Mouse (Mus musculus): Measurements from ENCODE around the gene Tmem252. TPM values are rescaled to one million over a fixed set of nuclear protein-coding genes. Genes with fewer than 3 reads are reported as not detected.
"Not testable (repeated sequence)": the region's sequence is repeated elsewhere in the genome, so short reads cannot be mapped to it uniquely, and the experiment has no call there.

Gene Tmem252
- polyA plus RNA-seq, 1 experiment from 2014 or later = 3.8 TPM

GRCm38 (mm10) chr19:24697946-24698345 is 24.1 kb downstream of the Tmem252 start:
- no peaks in the 10 kb centered on the region for H3K27me3 ChIP-seq (replicated peaks; ENCODE audit: control insufficient read depth, insufficient read depth, low read length)
- 85% methylated on average over 1 of the region's 1 CpGs for WGBS
- no peak overlapping the region for H3K4me2 ChIP-seq (ENCODE audit: low read depth, low read length)
- no peaks in the 10 kb centered on the region for H3K9me3 ChIP-seq (ENCODE audit: control insufficient read depth, low read length)
- no peak overlapping the region for H3K9ac ChIP-seq (ENCODE audit: low read depth, low read length)
- no peak for ATAC-seq
- H3K4me1 ChIP-seq (ENCODE audit: control insufficient read depth, insufficient read depth, low read length) = peaks cover 2% of the 10 kb centered on the region; the same call in 1 of the 2 replicates
- H3K36me3 ChIP-seq (ENCODE audit: control insufficient read depth, insufficient read depth, low read length) = no peaks in the 10 kb centered on the region
- H3K27ac ChIP-seq (ENCODE audit: low read length) = no peak overlapping the region
- no peak overlapping the region for H3K4me3 ChIP-seq (ENCODE audit: low read length)

- ATAC-seq = no peak
- WGBS = 47% methylated on average over 5 of the region's 5 CpGs
Observed at GRCm38 (mm10) chr19:24698651-24699050, 24.8 kb downstream of the Tmem252 start.

GRCm38 (mm10) chr19:24699196-24699595 is 25.4 kb downstream of the Tmem252 start:
- H3K27ac ChIP-seq (ENCODE audit: low read length) = no peak overlapping the region
- WGBS = 70% methylated on average over 3 of the region's 3 CpGs
- H3K36me3 ChIP-seq (ENCODE audit: control insufficient read depth, insufficient read depth, low read length) = no peaks in the 10 kb centered on the region
- no peaks in the 10 kb centered on the region for H3K9me3 ChIP-seq (ENCODE audit: control insufficient read depth, low read length)
- no peak overlapping the region for H3K4me2 ChIP-seq (ENCODE audit: low read depth, low read length)
- no peak overlapping the region for H3K4me3 ChIP-seq (ENCODE audit: low read length)
- peaks cover 2% of the 10 kb centered on the region; the same call in 1 of the 2 replicates for H3K4me1 ChIP-seq (ENCODE audit: control insufficient read depth, insufficient read depth, low read length)
- no peaks in the 10 kb centered on the region for H3K27me3 ChIP-seq (replicated peaks; ENCODE audit: control insufficient read depth, insufficient read depth, low read length)
- no peak for ATAC-seq
- no peak overlapping the region for H3K9ac ChIP-seq (ENCODE audit: low read depth, low read length)

More at GRCm38 (mm10) chr19:24698651-24699050, 24.8 kb downstream of the Tmem252 start:
- Histone ChIP-seq H3K27ac (ENCODE audit: low read length) (0 out of 2 replicates have a peak overlapping the region, but pooled peaks have one; percentile 23), H3K27me3 (replicated peaks; ENCODE audit: control insufficient read depth, insufficient read depth, low read length) (no peaks in the 10 kb centered on the region), H3K4me3 (ENCODE audit: low read length) (no peak overlapping the region), H3K9ac (ENCODE audit: low read depth, low read length) (no peak overlapping the region), H3K4me1 (ENCODE audit: control insufficient read depth, insufficient read depth, low read length) (peaks cover 2% of the 10 kb centered on the region; the same call in 1 of the 2 replicates), H3K9me3 (ENCODE audit: control insufficient read depth, low read length) (no peaks in the 10 kb centered on the region), H3K36me3 (ENCODE audit: control insufficient read depth, insufficient read depth, low read length) (no peaks in the 10 kb centered on the region), H3K4me2 (ENCODE audit: low read depth, low read length) (no peak overlapping the region)

DNA sequence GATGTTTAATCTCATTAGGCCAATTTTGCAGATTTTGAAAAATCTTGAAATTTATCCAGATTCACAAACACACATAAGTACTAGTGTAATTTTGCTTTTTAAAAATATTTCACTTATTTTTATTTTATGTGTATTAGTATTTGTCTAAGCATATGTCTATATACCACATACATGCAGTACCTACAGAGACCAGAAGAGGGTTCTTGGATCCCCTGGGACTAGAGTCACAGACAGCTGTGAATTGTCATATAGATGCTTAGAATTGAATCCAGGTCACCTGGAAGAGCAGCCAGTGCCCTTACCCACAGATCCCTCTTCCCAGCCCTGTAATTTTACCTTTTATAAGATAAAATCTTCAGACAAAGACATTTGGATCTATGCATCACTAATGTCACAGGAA is 26.1 kb downstream of the Tmem252 start:
- Histone ChIP-seq H3K4me2 (ENCODE audit: low read depth, low read length) (no peak overlapping the region), H3K9me3 (ENCODE audit: control insufficient read depth, low read length) (no peaks in the 10 kb centered on the region), H3K9ac (ENCODE audit: low read depth, low read length) (no peak overlapping the region), H3K4me3 (ENCODE audit: low read length) (no peak overlapping the region), H3K27ac (ENCODE audit: low read length) (no peak overlapping the region), H3K36me3 (ENCODE audit: control insufficient read depth, insufficient read depth, low read length) (no peaks in the 10 kb centered on the region), H3K4me1 (ENCODE audit: control insufficient read depth, insufficient read depth, low read length) (peaks cover 6% of the 10 kb centered on the region; the same call in 1 of the 2 replicates), H3K27me3 (replicated peaks; ENCODE audit: control insufficient read depth, insufficient read depth, low read length) (no peaks in the 10 kb centered on the region)
- no peak for ATAC-seq

DNA sequence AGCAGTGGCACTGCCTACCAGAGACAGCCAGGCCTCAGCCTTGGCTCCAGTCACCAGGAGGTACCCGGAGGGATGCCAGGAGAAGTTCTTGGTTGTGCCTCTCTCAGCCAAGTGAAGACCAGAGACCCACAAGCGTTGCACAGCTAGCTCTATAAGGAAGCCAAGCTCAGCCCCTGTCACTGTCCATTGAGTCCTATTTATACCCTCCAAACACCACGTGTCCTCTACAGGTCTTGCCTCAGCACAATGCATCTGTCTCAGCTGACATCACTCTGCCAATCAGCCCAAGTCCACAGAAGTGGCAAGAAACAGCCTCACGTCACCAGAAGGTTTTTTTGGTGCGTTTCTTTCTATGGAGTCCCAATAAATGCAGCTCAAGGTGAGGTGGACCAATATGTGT is 26.9 kb downstream of the Tmem252 start:
- no peak overlapping the region for H3K4me3 ChIP-seq (ENCODE audit: low read length)
- peaks cover 7% of the 10 kb centered on the region; the same call in 1 of the 2 replicates for H3K4me1 ChIP-seq (ENCODE audit: control insufficient read depth, insufficient read depth, low read length)
- H3K9me3 ChIP-seq (ENCODE audit: control insufficient read depth, low read length) = no peaks in the 10 kb centered on the region
- no peak overlapping the region for H3K9ac ChIP-seq (ENCODE audit: low read depth, low read length)
- no peak overlapping the region for H3K27ac ChIP-seq (ENCODE audit: low read length)
- no peak overlapping the region for H3K4me2 ChIP-seq (ENCODE audit: low read depth, low read length)
- ATAC-seq = no peak
- no peaks in the 10 kb centered on the region for H3K36me3 ChIP-seq (ENCODE audit: control insufficient read depth, insufficient read depth, low read length)
- no peaks in the 10 kb centered on the region for H3K27me3 ChIP-seq (replicated peaks; ENCODE audit: control insufficient read depth, insufficient read depth, low read length)
- 83% methylated on average over 5 of the region's 5 CpGs for WGBS

- H3K9ac ChIP-seq (ENCODE audit: low read depth, low read length) = no peak overlapping the region
- H3K9me3 ChIP-seq (ENCODE audit: control insufficient read depth, low read length) = no peaks in the 10 kb centered on the region
- H3K4me1 ChIP-seq (ENCODE audit: control insufficient read depth, insufficient read depth, low read length) = peaks cover 17% of the 10 kb centered on the region; the same call in 1 of the 2 replicates
- H3K4me3 ChIP-seq (ENCODE audit: low read length) = no peak overlapping the region
- 70% methylated on average over 8 of the region's 8 CpGs for WGBS
- H3K36me3 ChIP-seq (ENCODE audit: control insufficient read depth, insufficient read depth, low read length) = no peaks in the 10 kb centered on the region
- H3K27me3 ChIP-seq (replicated peaks; ENCODE audit: control insufficient read depth, insufficient read depth, low read length) = no peaks in the 10 kb centered on the region
- no peak overlapping the region for H3K27ac ChIP-seq (ENCODE audit: low read length)
- H3K4me2 ChIP-seq (ENCODE audit: low read depth, low read length) = no peak overlapping the region
- no peak for ATAC-seq
Observed at GRCm38 (mm10) chr19:24701716-24702115, 27.9 kb downstream of the Tmem252 start.

DNA sequence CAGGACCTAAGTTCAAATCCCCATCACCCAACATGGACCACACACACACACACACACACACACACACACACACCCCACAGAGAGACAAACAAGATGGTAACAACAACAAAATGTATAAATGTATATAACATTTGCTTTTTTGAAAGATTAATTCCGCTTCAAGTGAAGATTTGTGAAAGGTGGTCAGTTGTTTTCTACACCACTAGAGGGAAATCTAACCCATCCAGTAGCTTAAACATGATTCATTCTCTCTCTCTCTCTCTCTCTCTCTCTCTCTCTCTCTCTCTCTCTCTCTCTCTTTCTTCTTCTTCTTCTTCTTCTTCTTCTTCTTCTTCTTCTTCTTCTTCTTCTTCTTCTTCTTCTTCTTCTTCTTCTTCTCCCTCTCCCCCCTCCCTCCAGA is 29.4 kb downstream of the Tmem252 start:
- ATAC-seq; H3K27me3 ChIP-seq (replicated peaks; ENCODE audit: control insufficient read depth, insufficient read depth, low read length); H3K4me3 ChIP-seq (ENCODE audit: low read length); H3K9me3 ChIP-seq (ENCODE audit: control insufficient read depth, low read length); H3K9ac ChIP-seq (ENCODE audit: low read depth, low read length); H3K36me3 ChIP-seq (ENCODE audit: control insufficient read depth, insufficient read depth, low read length); H3K27ac ChIP-seq (ENCODE audit: low read length); H3K4me2 ChIP-seq (ENCODE audit: low read depth, low read length): not testable (repeated sequence)
- WGBS = 71% methylated on average over 1 of the region's 1 CpGs
- H3K4me1 ChIP-seq (ENCODE audit: control insufficient read depth, insufficient read depth, low read length) = peaks cover 22% of the 10 kb centered on the region; the same call in 1 of the 2 replicates

DNA sequence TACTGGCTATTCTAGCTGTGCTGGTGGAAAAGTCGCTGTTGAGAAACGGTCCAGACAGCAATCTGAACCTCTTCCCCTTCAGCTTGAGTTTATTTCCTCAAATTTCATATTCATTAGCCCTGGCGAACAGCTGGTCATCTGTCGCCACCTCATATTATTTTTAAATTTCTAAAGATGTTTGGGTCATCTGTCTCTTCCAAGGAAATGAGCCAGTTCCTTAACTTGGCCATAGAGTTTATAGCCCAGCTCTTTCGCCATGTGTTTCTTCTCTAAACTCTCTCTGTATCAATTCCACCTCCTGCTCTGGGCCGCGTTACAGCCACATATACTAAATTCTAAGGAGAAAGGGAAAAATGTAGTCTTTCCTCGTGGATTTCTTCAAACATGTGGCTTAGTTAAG is 29.9 kb downstream of the Tmem252 start:
- Histone ChIP-seq H3K9ac (ENCODE audit: low read depth, low read length) (no peak overlapping the region), H3K4me1 (ENCODE audit: control insufficient read depth, insufficient read depth, low read length) (peaks cover 22% of the 10 kb centered on the region; the same call in 1 of the 2 replicates), H3K4me2 (ENCODE audit: low read depth, low read length) (no peak overlapping the region), H3K9me3 (ENCODE audit: control insufficient read depth, low read length) (no peaks in the 10 kb centered on the region), H3K4me3 (ENCODE audit: low read length) (no peak overlapping the region), H3K27me3 (replicated peaks; ENCODE audit: control insufficient read depth, insufficient read depth, low read length) (no peaks in the 10 kb centered on the region), H3K36me3 (ENCODE audit: control insufficient read depth, insufficient read depth, low read length) (no peaks in the 10 kb centered on the region), H3K27ac (ENCODE audit: low read length) (no peak overlapping the region)
- ATAC-seq = no peak
- WGBS = 49% methylated on average over 8 of the region's 8 CpGs

- Histone ChIP-seq H3K27ac (ENCODE audit: low read length) (no peak overlapping the region), H3K36me3 (ENCODE audit: control insufficient read depth, insufficient read depth, low read length) (no peaks in the 10 kb centered on the region), H3K4me1 (ENCODE audit: control insufficient read depth, insufficient read depth, low read length) (peaks cover 20% of the 10 kb centered on the region; the same call in 1 of the 2 replicates), H3K9me3 (ENCODE audit: control insufficient read depth, low read length) (no peaks in the 10 kb centered on the region), H3K4me2 (ENCODE audit: low read depth, low read length) (no peak overlapping the region), H3K27me3 (replicated peaks; ENCODE audit: control insufficient read depth, insufficient read depth, low read length) (no peaks in the 10 kb centered on the region), H3K4me3 (ENCODE audit: low read length) (no peak overlapping the region), H3K9ac (ENCODE audit: low read depth, low read length) (no peak overlapping the region)
- 71% methylated on average over 2 of the region's 2 CpGs for WGBS
- ATAC-seq = no peak
Observed at GRCm38 (mm10) chr19:24704326-24704725, 30.5 kb downstream of the Tmem252 start.

GRCm38 (mm10) chr19:24705395-24705794 is 31.6 kb downstream of the Tmem252 start:
- ATAC-seq = no peak; the same call in 1 of the 2 replicates
- Histone ChIP-seq H3K4me3 (ENCODE audit: low read length) (no peak overlapping the region), H3K27me3 (replicated peaks; ENCODE audit: control insufficient read depth, insufficient read depth, low read length) (no peaks in the 10 kb centered on the region), H3K9ac (ENCODE audit: low read depth, low read length) (no peak overlapping the region), H3K36me3 (ENCODE audit: control insufficient read depth, insufficient read depth, low read length) (no peaks in the 10 kb centered on the region), H3K4me1 (ENCODE audit: control insufficient read depth, insufficient read depth, low read length) (peaks cover 20% of the 10 kb centered on the region; the same call in 1 of the 2 replicates), H3K4me2 (ENCODE audit: low read depth, low read length) (no peak overlapping the region), H3K27ac (ENCODE audit: low read length) (no peak overlapping the region), H3K9me3 (ENCODE audit: control insufficient read depth, low read length) (no peaks in the 10 kb centered on the region)
- 60% methylated on average over 1 of the region's 1 CpGs for WGBS

Data from intestine, embryonic 16.5 days (tissue).